Mouse (Mus musculus): ENCODE measurements around the gene Igbp1. TPM values are rescaled to one million over a fixed set of nuclear protein-coding genes. Genes with fewer than 3 reads are reported as not detected.

Gene Igbp1
- 10 to 100 TPM; 40.5 to 40.6 TPM for total RNA-seq (2021)

DNA sequence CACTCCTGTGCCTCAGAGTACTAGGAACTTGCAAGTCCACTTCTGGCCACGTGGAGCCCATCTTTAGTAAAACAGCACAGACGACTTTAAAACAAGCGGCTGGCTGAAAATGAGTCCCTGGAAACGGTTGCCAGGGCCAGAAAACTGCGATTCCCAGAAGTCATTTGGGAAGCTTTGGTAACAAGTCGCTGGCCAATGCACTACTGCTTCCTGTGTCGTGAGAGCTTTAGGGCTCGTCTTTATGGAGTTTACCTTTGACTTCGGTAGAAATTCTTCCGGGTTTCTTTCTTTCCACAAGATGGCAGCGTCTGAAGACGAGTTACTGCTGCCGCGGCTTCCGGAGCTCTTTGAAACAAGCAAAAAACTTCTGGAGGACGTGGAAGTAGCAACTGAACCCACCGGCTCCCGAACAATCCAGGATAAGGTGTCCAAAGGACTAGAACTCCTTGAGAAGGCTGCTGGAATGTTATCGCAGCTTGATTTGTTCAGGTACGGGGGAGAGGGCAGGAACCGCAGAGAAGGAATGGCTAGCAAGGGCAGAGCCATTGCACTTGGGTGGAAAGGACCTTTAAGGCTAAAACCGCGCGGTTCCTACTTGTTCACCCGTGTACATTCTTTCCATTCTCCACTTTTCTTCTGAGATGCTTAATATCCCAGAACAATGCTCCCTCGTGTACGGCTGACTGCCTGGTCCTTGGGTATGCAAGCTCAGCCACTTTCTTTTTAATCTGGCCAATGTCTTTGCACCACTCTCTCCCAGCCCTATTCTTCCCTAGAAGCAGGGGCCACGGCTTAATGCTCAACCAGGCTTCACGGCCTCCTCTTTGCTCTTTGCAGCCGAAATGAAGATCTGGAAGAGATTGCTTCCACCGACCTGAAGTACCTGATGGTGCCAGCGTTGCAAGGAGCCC, at the start of gene Igbp1:
Gene Igbp1 (plus strand): TSS at position 224 of the 911 bp plus-strand sequence.
- DNase-seq (ENCODE audit: low spot score in 2 of 2): peak; percentile 72
- intact Hi-C loops (cut with DNase I): loop anchor here (10.0 kb wide), 1 partner anchor 240 kb away; no protein-coding TSS in a partner anchor

DNA sequence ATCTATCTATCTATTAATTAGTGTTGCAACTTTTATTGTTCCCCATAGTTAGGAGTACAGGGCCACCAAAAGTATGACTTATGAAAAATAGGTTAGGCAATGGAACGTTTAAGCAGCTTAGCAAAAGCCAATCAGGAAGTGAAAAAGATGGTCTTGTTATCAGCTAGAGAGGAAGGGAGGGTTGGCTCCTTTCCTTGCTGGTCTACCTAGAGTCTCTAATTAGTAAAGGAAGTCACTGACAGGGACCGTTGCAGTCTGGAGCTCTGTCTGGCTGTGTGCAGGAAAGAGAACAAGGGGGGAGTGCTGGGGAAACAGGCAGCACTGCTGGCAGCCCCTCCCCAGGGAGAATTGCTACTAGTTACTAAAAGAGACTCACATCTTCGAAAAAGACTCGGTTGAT, 26.0 kb upstream of the Igbp1 start:
- no peak for DNase-seq (ENCODE audit: low spot score in 2 of 2)

GRCm38 (mm10) chrX:100470126-100470525, 24.0 kb upstream of the Igbp1 start:
- DNase-seq (ENCODE audit: low spot score in 2 of 2): no peak
- intact Hi-C loops (cut with DNase I): no loop called here

More for the DNA sequence above, 26.0 kb upstream of the Igbp1 start:
- intact Hi-C loops (cut with DNase I): no loop called here

DNA sequence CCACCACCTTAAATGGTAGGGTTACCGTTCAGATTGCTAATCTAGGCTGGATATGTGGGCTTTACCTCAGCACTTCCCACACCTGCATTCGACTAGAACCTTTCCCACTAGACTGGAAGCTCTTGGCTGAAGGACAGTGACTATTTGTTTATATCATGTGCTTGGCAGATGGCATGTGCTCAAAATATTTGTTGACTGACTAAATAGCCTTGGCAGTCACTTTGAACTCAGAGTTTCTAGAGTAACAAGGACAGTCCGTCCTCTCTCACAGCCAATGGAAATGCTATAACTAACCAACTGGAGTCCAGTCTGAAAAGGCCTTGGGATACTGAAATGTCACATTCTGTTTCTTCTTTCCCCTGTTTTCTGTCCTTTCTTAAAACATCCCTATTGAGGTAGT, 22.6 kb upstream of the Igbp1 start:
- no peak for DNase-seq (ENCODE audit: low spot score in 2 of 2)
- intact Hi-C loops (cut with DNase I): no loop called here

- no peak for DNase-seq (ENCODE audit: low spot score in 2 of 2)
- intact Hi-C loops (cut with DNase I): no loop called here
These were observed 18.4 kb upstream of the Igbp1 start for GRCm38 (mm10) chrX:100475569-100476223.

GRCm38 (mm10) chrX:100480317-100480716, 13.8 kb upstream of the Igbp1 start:
- peak; percentile 17 to 26 for DNase-seq (ENCODE audit: low spot score in 2 of 2)
- intact Hi-C loops (cut with DNase I): loop anchor here (10.0 kb wide), 1 partner anchor 506 kb away; the partner anchor contains the start of gene Eda

GRCm38 (mm10) chrX:100493500-100494067, 507 bp upstream of the Igbp1 start:
- DNase-seq (ENCODE audit: low spot score in 2 of 2): no peak
- intact Hi-C loops (cut with DNase I): loop anchor here (10.0 kb wide), 1 partner anchor 241 kb away; no protein-coding TSS in a partner anchor

GRCm38 (mm10) chrX:100504175-100504851, 10.2 kb downstream of the Igbp1 start:
- DNase-seq (ENCODE audit: low spot score in 2 of 2): no peak
- intact Hi-C loops (cut with DNase I): no loop called here

DNA sequence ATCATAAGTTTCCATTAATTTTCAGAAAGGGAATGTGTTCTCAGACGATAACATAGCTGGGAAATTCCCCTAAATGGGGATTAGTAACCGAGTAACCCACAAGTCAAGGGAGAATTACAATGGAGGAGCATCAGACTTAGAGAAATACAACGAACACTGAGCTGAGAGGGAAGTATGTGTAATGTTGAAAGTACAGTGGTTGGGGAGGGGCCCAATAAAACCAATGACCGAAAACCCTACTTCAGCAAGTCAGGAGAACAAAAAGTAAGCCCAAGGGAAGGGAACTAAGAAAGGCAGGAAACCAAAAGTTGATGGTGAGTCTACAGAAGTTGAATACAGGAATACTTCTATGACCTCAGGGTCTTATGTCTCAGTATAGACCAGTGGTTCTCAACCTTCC, 14.1 kb downstream of the Igbp1 start:
- DNase-seq (ENCODE audit: low spot score in 2 of 2): no peak
- intact Hi-C loops (cut with DNase I): no loop called here

DNA sequence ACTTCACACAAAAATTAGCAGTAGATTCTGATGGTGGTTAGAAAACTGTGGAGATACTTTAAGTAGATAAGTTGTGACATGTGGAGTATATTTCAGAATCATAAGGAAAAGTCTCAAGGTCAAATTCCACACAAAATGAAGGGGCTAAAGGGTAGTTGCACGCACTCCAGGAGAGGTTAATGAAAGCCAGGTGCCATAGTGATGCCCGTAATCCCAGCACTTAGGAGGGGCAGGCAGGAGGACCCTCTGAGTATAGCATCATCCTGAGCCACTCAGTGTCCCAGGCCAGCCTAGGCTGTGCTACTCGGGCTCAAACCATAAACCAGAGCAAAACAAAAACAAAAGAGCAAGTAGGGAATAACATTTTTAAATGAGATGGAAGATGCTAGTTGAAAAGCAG, 15.8 kb downstream of the Igbp1 start:
- DNase-seq (ENCODE audit: low spot score in 2 of 2): no peak
- intact Hi-C loops (cut with DNase I): no loop called here

DNA sequence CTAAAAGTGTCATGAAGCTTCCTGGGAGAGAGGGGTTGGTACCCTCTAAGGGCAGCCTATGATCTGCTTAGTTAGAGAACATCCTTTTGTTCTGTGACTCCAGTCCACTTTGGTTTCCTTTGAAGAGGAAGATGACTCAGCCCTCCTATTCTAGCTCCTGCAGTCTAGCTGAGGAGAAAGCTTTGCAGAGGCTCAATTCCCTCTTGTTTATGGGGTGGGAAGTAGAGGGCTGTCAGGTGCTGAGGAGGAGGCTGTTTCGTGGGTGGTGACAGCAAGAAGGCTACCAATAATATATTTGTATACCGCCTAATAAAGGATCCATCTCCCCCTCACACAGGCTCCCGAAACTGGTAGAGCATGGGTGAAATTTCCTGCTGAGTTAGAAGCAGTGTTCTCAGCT, 22.6 kb downstream of the Igbp1 start:
- intact Hi-C loops (cut with DNase I): loop anchor here (5.0 kb wide), 1 partner anchor 86 kb away; no protein-coding TSS in a partner anchor
- no peak for DNase-seq (ENCODE audit: low spot score in 2 of 2)

- intact Hi-C loops (cut with DNase I): loop anchor here (5.0 kb wide), 1 partner anchor 85 kb away; no protein-coding TSS in a partner anchor
- DNase-seq (ENCODE audit: low spot score in 2 of 2): peak; percentile 38 to 45
These were observed 23.5 kb downstream of the Igbp1 start for GRCm38 (mm10) chrX:100517626-100518025.

- no peak for DNase-seq (ENCODE audit: low spot score in 2 of 2)
- intact Hi-C loops (cut with DNase I): loop anchor here (5.0 kb wide), 1 partner anchor 84 kb away; no protein-coding TSS in a partner anchor
These were observed 24.4 kb downstream of the Igbp1 start for GRCm38 (mm10) chrX:100518532-100518931.

DNA sequence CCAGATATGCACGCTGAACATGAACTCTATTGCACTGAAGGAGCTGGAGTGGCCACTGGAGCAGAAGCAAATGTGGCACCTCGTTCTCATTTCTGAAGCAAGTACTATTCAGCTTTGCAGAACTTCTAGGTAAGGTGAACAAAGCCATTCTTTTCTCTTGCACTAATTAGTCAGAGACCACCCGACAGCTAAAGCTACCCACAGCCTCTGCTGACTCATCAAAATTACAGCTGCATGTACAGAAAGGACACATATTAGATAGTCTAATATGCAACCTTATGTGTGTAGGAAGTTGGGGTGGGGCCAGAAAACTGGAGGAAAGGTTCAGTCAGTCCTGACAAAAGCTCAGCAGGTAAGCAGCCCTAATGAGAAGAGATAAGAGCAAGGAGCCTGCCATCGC, 30.4 kb downstream of the Igbp1 start, which contains the start of gene Dgat2l6:
Gene Dgat2l6 (plus strand): TSS at position 368 of the 400 bp plus-strand sequence.
- intact Hi-C loops (cut with DNase I): no loop called here
- DNase-seq (ENCODE audit: low spot score in 2 of 2): no peak

DNA sequence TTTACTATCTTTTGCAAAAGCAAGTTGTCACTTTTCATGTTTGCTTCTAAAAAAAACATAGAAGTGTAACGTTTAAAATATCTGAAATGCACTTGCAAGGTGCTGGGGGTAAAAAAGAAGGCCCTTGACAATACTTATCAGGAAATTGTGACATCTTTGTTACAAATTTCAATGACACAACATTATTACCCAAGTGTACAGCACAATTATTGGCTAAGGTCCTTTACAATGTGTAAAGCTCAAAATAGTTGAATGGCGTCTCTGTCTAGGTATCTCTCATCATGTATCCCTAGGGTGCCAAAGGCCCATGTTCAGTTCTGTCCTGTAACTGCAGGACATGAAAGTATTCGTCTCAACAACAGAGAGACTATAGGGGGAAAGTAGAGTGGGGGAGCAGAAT, 61.9 kb downstream of the Igbp1 start:
- intact Hi-C loops (cut with DNase I): no loop called here
- DNase-seq (ENCODE audit: low spot score in 2 of 2): no peak

- intact Hi-C loops (cut with DNase I): no loop called here
- DNase-seq (ENCODE audit: low spot score in 2 of 2): peak in 1 of 2 experiments; percentile 17
These were observed 71.6 kb downstream of the Igbp1 start for GRCm38 (mm10) chrX:100565696-100566095.

Data from left cerebral cortex, postnatal 36 days (tissue).